Mouse (Mus musculus): ENCODE measurements around the gene Rnf123. TPM values are rescaled to one million over a fixed set of nuclear protein-coding genes. Genes with fewer than 3 reads are reported as not detected.

Rnf123 gene
- polyA plus RNA-seq, 1 experiment from 2014 or later = 38.2 TPM

DNA sequence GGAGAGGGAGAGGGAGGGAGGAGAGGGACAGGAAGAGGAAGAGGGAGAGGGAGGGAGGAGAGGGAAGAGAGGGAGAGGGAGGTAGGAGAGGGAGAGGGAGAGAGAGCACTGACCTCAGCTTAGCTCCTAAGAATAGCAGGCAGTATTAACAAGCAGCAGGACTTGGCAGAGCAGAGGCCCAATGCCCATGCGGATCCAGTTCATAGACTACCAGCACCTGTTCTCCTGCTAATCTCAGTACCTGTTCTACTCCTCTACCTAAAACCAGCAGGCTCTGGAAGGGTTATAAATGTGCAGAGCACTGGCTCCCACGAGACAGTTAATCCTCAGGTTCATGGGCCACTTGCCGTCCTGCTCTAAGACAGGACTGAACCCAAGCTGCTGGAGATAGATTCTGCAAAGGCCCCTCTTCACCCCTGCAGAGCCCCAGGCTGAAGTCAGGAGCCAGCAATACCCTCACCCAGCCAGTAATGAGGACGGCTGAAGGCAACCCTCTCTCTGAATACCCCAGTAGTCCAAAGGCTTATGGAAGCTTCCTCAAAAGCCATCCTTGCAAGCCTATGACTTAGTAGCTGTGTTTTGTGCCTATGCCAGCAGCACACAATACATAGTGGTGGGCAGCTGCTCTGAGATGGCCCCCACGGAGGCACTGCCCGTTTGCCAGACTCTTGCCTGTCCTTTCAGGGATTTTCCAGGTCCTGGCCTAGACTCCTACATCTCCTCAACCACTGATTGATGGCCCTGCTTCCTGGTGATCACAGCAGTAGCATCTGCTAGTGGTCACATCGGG is 9.8 kb downstream of the Rnf123 start:
- ATAC-seq (ENCODE audit: insufficient number of reproducible peaks, insufficient read depth, low FRiP score, low TSS enrichment) = no peak
- Histone ChIP-seq H3K4me3 (no peak overlapping the region), H3K9ac (no peak overlapping the region), H3K4me1 (peaks cover 8% of the 10 kb centered on the region), H3K9me3 (no peaks in the 10 kb centered on the region), H3K27me3 (no peaks in the 10 kb centered on the region), H3K27ac (no peak overlapping the region), H3K4me2 (replicated peaks) (no peak overlapping the region), H3K36me3 (peaks cover 12% of the 10 kb centered on the region)
- 69% methylated on average over 7 of the region's 7 CpGs for WGBS

DNA sequence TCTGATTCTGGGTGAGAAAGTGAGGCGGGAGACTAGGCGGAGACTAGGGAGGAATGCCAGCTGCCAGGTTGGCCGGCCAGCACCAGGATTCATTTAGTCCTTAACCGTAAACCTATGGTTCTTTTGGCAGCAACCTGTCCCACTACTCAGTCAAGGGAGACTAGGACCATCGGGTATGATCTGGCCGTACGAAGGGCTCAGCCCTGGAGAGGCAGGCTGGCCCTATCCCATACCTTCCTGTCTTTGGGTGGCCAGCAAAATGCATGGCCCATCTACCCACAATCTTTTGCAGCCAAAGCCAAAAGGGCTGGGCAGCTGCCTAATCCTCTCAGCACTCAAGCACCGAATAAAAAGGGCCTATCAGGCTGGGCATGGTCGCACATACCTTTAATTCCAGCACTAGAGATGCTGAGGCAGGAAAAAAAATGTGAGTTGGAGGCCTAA is 10.6 kb downstream of the Rnf123 start:
- Histone ChIP-seq H3K36me3 (peaks cover 12% of the 10 kb centered on the region), H3K4me2 (replicated peaks) (no peak overlapping the region), H3K27me3 (no peaks in the 10 kb centered on the region), H3K27ac (no peak overlapping the region), H3K4me3 (no peak overlapping the region), H3K9me3 (no peaks in the 10 kb centered on the region), H3K4me1 (peaks cover under 1% of the 10 kb centered on the region; the same call in 1 of the 2 replicates), H3K9ac (no peak overlapping the region)
- 70% methylated on average over 9 of the region's 9 CpGs for WGBS
- ATAC-seq (ENCODE audit: insufficient number of reproducible peaks, insufficient read depth, low FRiP score, low TSS enrichment) = no peak

DNA sequence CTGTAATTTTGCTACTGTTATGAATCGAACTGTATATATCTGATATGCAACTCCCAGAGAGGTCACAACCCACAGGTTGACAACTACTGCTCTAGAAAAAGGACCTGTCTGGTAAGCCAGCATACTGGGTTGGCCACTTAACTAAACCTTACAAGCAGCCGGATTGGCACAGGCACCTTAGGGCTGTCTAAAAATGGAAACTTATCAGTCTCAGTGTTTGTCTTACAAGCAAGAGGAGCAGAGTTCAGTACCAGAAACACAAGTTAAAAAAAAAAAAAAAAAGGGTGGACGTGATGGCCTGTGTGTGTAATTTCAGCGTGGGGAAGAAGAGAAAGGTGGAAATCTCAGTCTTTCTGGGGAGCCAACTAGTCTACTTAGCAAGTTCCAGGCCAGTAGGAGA is 11.3 kb downstream of the Rnf123 start:
- Histone ChIP-seq H3K27ac (no peak overlapping the region), H3K27me3 (no peaks in the 10 kb centered on the region), H3K4me1 (no peaks in the 10 kb centered on the region), H3K4me3 (no peak overlapping the region), H3K9me3 (no peaks in the 10 kb centered on the region), H3K9ac (no peak overlapping the region), H3K36me3 (peaks cover 13% of the 10 kb centered on the region), H3K4me2 (replicated peaks) (no peak overlapping the region)
- ATAC-seq (ENCODE audit: insufficient number of reproducible peaks, insufficient read depth, low FRiP score, low TSS enrichment) = no peak
- WGBS = 79% methylated on average over 4 of the region's 4 CpGs

DNA sequence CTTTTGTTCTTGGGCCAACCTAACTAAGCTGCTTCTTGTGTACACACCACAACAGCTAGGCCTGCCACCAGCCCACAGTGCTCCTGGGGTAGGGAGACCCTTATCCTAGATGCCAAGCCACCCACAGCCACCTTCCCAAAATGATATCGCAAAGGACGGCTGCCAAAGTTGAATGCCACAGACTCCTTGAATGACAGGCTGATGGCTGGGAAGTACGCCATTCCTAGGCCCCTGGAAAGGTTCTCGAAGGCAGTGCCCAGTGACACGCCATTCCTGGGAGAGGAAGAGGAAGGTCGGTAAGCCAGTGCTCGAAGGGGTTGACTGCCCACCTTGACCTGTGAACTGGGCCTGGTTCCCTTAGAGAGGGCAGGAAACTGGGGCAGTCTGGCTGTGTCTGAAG is 13.6 kb downstream of the Rnf123 start:
- no peaks in the 10 kb centered on the region for H3K27me3 ChIP-seq
- peaks cover 27% of the 10 kb centered on the region for H3K36me3 ChIP-seq
- ATAC-seq (ENCODE audit: insufficient number of reproducible peaks, insufficient read depth, low FRiP score, low TSS enrichment) = no peak

DNA sequence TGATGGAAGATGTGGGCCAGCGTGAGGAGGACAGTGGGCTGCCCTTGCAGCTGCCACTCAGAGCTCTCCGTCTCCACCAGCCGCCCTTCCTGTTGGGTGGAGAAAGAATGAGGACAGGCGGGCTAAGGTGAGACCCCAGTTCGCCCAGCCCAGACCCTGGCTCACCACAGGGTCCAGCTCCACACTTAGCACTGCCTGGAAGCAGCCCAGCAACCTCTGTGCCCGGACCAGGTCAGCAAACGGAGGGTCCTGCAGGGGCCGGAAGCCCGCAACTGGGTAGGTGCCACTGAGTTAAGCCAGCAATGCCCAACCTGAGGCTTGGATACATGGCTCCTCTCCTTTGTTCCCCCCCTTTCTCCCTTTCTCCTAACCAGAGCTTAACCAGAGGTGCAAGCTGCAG is 14.1 kb downstream of the Rnf123 start:
- Histone ChIP-seq H3K27me3 (no peaks in the 10 kb centered on the region), H3K9me3 (no peaks in the 10 kb centered on the region), H3K4me3 (no peak overlapping the region), H3K36me3 (peaks cover 32% of the 10 kb centered on the region), H3K9ac (no peak overlapping the region), H3K27ac (no peak overlapping the region), H3K4me2 (replicated peaks) (no peak overlapping the region), H3K4me1 (no peaks in the 10 kb centered on the region)
- no peak for ATAC-seq (ENCODE audit: insufficient number of reproducible peaks, insufficient read depth, low FRiP score, low TSS enrichment)
- WGBS = 85% methylated on average over 9 of the region's 9 CpGs

More for the DNA sequence above, 13.6 kb downstream of the Rnf123 start:
- no peak overlapping the region for H3K4me3 ChIP-seq
- no peak overlapping the region for H3K9ac ChIP-seq
- no peak overlapping the region for H3K27ac ChIP-seq
- 84% methylated on average over 7 of the region's 7 CpGs for WGBS
- no peaks in the 10 kb centered on the region for H3K9me3 ChIP-seq
- no peak overlapping the region for H3K4me2 ChIP-seq (replicated peaks)
- no peaks in the 10 kb centered on the region for H3K4me1 ChIP-seq

DNA sequence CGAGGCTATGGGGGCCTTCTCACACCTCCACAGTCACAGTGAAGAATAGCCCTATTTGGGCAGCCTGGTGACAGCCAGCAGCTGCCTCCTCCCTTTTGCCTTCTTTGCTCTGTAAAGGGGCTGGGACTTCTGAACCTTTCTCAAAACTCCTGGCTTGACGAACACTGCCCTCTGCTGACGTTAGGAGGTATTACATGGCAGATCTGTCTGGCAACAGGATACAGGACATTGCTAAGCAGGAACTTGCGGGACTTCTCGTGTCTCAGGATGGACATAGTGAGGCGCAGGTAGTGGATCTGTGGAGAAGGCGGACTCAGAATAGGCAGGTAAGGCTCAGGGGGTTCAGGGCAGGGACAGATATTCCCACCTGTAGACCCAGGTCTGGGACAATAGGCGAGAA is 15.2 kb downstream of the Rnf123 start:
- Histone ChIP-seq H3K27ac (no peak overlapping the region), H3K9ac (no peak overlapping the region), H3K4me1 (no peaks in the 10 kb centered on the region), H3K4me3 (no peak overlapping the region), H3K4me2 (replicated peaks) (no peak overlapping the region), H3K27me3 (no peaks in the 10 kb centered on the region), H3K9me3 (no peaks in the 10 kb centered on the region), H3K36me3 (peaks cover 40% of the 10 kb centered on the region)
- ATAC-seq (ENCODE audit: insufficient number of reproducible peaks, insufficient read depth, low FRiP score, low TSS enrichment) = no peak
- 22% methylated on average over 8 of the region's 8 CpGs for WGBS

DNA sequence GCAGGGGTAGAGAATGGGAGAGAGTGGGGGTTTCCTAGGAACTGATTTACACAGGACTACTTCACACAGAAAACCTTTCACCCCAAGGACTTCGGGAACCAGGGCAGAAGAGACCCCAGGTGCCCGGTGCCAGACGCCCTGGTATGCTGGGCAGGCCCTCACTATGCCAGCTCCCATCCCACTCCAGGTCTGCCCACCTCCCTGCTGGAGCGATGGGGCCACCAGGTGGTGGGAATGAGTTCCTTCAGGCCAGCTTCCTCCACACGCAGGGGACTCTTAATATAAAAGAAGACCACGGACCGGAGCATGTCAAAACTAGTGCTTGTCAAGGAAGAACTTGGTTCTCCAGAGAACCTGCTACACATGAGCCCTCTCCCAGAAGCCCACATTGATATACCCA is 15.9 kb downstream of the Rnf123 start:
- 87% methylated on average over 7 of the region's 7 CpGs for WGBS
- H3K9ac ChIP-seq = no peak overlapping the region
- no peak overlapping the region for H3K27ac ChIP-seq
- peaks cover 47% of the 10 kb centered on the region for H3K36me3 ChIP-seq
- no peaks in the 10 kb centered on the region for H3K9me3 ChIP-seq
- H3K4me3 ChIP-seq = no peak overlapping the region
- no peak overlapping the region for H3K4me2 ChIP-seq (replicated peaks)
- no peak for ATAC-seq (ENCODE audit: insufficient number of reproducible peaks, insufficient read depth, low FRiP score, low TSS enrichment)
- H3K27me3 ChIP-seq = no peaks in the 10 kb centered on the region
- no peaks in the 10 kb centered on the region for H3K4me1 ChIP-seq

DNA sequence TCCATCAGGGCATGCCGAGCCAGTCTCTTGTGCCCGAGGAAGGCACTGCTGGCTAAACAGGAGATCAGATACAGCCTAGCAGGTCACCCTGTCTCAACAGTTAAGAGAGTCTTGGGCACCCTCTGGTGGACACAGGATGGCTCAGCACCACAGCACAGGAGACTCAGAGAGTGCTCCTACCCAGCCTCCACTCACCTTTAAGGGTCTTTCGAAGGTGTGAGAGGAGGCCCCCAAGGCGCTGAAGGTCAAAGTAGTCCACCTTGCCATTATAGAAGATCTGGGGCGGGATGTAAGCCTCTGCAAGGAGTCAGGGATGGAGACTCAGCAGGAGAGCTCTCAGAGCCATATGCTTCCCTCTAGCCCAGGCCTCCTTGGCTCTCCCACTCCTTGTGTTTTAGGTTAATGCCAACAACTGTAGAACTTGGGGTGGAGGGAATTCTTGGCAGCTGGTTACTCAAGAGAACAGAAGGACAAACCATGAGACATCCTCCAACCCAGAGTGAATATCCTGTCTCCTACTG is 17.6 kb downstream of the Rnf123 start:
- WGBS = 43% methylated on average over 5 of the region's 5 CpGs
- no peaks in the 10 kb centered on the region for H3K9me3 ChIP-seq
- no peaks in the 10 kb centered on the region for H3K27me3 ChIP-seq
- H3K36me3 ChIP-seq = peaks cover 53% of the 10 kb centered on the region
- H3K4me3 ChIP-seq = no peak overlapping the region
- H3K27ac ChIP-seq = no peak overlapping the region
- no peak overlapping the region for H3K4me2 ChIP-seq (replicated peaks)
- ATAC-seq (ENCODE audit: insufficient number of reproducible peaks, insufficient read depth, low FRiP score, low TSS enrichment) = no peak
- no peak overlapping the region for H3K9ac ChIP-seq
- H3K4me1 ChIP-seq = no peaks in the 10 kb centered on the region

DNA sequence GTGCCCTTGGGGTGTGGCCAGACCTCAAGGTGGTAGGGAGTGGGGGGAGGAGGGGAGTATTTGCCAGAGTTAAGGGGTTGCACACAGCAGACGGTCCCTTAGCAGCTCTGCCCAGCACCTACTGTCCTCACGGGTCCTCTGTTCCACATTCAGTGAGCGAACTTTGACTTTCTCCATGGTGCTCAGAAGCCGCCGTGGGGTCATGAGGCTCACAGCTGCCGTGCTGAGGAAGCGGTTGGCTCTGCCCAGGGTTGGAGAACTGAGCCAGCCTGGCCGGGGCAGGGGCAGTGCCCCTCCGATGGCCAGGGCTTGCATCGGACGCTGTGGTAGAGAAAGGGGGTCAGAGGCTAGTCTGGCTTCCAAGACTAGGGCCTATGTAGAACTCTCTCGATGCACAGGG is 19.8 kb downstream of the Rnf123 start:
- Histone ChIP-seq H3K27me3 (no peaks in the 10 kb centered on the region), H3K9ac (0 out of 2 replicates have a peak overlapping the region, but pooled peaks have one; percentile 10), H3K4me1 (no peaks in the 10 kb centered on the region), H3K4me2 (replicated peaks) (no peak overlapping the region), H3K4me3 (no peak overlapping the region), H3K9me3 (no peaks in the 10 kb centered on the region), H3K36me3 (peaks cover 68% of the 10 kb centered on the region), H3K27ac (no peak overlapping the region)
- no peak for ATAC-seq (ENCODE audit: insufficient number of reproducible peaks, insufficient read depth, low FRiP score, low TSS enrichment)
- 89% methylated on average over 12 of the region's 12 CpGs for WGBS

DNA sequence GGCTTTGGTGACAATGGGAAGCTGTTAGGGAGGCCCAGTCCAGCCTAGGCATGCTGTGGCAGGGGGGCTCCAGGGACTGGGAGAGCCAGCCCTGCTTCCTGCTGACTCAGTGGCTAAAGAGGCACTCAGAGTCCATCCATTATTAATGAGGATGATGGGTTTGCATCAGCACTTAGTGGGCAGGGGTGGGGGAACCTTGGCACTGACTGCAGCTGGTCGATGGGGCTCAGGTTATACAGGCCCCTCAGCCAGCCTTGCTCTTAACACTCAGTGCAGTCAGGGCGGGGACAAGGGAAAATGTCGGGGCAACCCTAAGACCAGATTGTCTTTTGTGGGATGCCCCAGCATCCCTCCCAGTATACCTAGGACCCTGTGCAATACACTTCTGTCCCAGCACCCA is 21.0 kb downstream of the Rnf123 start:
- no peaks in the 10 kb centered on the region for H3K27me3 ChIP-seq
- 91% methylated on average over 3 of the region's 3 CpGs for WGBS
- peaks cover 80% of the 10 kb centered on the region for H3K36me3 ChIP-seq
- no peaks in the 10 kb centered on the region for H3K9me3 ChIP-seq
- no peaks in the 10 kb centered on the region for H3K4me1 ChIP-seq
- no peak overlapping the region for H3K9ac ChIP-seq
- no peak overlapping the region for H3K4me3 ChIP-seq
- no peak overlapping the region for H3K27ac ChIP-seq
- no peak overlapping the region for H3K4me2 ChIP-seq (replicated peaks)
- peak; percentile 41; the same call in 1 of the 2 replicates for ATAC-seq (ENCODE audit: insufficient number of reproducible peaks, insufficient read depth, low FRiP score, low TSS enrichment)

DNA sequence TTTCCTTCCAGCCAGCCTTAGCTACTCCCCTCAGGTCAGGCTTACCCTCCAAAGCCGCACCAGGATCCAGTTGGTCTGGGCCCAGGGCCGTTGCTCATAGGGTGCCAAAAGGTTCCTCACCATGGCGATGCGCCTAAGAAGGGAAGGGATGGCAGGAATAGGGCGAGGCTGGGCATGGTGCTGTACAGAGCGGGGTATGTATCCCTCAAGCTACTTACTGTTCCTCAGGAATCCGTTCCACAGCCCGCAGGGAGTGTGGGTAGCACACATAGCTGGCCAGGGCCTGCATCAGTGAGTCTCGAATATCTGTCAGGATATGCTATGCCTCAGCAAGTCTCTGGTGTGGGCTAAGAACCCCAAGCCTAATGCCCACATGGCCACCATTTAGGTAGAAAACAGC is 24.9 kb downstream of the Rnf123 start:
- Histone ChIP-seq H3K9ac (no peak overlapping the region; the same call in 1 of the 2 replicates), H3K27ac (no peak overlapping the region), H3K4me2 (replicated peaks) (no peak overlapping the region), H3K27me3 (no peaks in the 10 kb centered on the region), H3K4me1 (peaks cover 3% of the 10 kb centered on the region; the same call in 1 of the 2 replicates), H3K9me3 (no peaks in the 10 kb centered on the region), H3K4me3 (no peak overlapping the region), H3K36me3 (peaks cover 85% of the 10 kb centered on the region)
- 91% methylated on average over 9 of the region's 9 CpGs for WGBS
- ATAC-seq (ENCODE audit: insufficient number of reproducible peaks, insufficient read depth, low FRiP score, low TSS enrichment) = no peak

DNA sequence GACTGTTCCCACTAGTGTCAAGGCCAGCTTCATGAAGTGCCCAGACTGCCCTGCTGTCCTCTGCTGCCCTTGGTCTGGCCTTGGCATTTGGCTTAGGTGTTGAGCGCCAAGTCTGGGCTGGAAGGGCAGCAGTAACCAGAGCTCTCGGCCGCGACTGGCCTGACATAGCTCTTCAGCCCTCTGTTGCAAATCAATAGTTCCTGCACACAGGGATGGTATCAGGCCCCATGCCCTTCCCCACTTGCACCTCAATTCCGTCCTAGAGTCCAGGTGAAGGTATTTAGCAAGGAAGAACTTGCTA is 25.9 kb downstream of the Rnf123 start:
- WGBS = 91% methylated on average over 5 of the region's 5 CpGs
- ATAC-seq (ENCODE audit: insufficient number of reproducible peaks, insufficient read depth, low FRiP score, low TSS enrichment) = no peak
- no peak overlapping the region for H3K4me2 ChIP-seq (replicated peaks)
- H3K27me3 ChIP-seq = no peaks in the 10 kb centered on the region
- H3K27ac ChIP-seq = no peak overlapping the region
- no peak overlapping the region for H3K4me3 ChIP-seq
- H3K36me3 ChIP-seq = peaks cover 77% of the 10 kb centered on the region
- H3K9me3 ChIP-seq = no peaks in the 10 kb centered on the region
- no peak overlapping the region for H3K9ac ChIP-seq
- H3K4me1 ChIP-seq = peaks cover 9% of the 10 kb centered on the region

Data from embryonic facial prominence, embryonic 12.5 days (tissue).